Mouse (Mus musculus) heart, embryonic 10.5 days (tissue): Measurements from ENCODE around the gene Gstp2. TPM values are rescaled to one million over a fixed set of nuclear protein-coding genes. Genes with fewer than 3 reads are reported as not detected.
A peak's percentile ranks its signal among the peaks of the same experiment; 100 is the strongest.

Experiments
- DNase-seq: peaks from one replicate; pipeline ENCODE4 v3.0.0-alpha.2; 2017; ENCODE audit warnings: low spot score
- H3K27ac ChIP-seq: fragments of 300-500 bp; sonication (generic); 2 replicates; pipeline ENCODE4 v1.5.1; 2016; ENCODE audit warnings: mild to moderate bottlenecking
- H3K27me3 ChIP-seq: fragments of 300-500 bp; sonication (generic); 2 replicates; pipeline ENCODE4 v1.6.1; 2016; ENCODE audit warnings: mild to moderate bottlenecking; ENCODE audit not compliant: poor library complexity, insufficient read depth, severe bottlenecking
- H3K36me3 ChIP-seq: fragments of 300-500 bp; sonication (generic); 2 replicates; pipeline ENCODE4 v1.6.1; 2016; ENCODE audit warnings: mild to moderate bottlenecking, moderate library complexity
- H3K4me1 ChIP-seq: fragments of 300-500 bp; sonication (generic); 2 replicates; pipeline ENCODE4 v1.6.1; 2016; ENCODE audit warnings: mild to moderate bottlenecking
- H3K4me3 ChIP-seq: fragments of 300-500 bp; sonication (generic); 2 replicates; pipeline ENCODE4 v1.5.1; 2016; ENCODE audit warnings: mild to moderate bottlenecking, moderate library complexity
- H3K9me3 ChIP-seq: fragments of 300-500 bp; sonication (generic); 2 replicates; pipeline ENCODE4 v1.6.1; 2016; ENCODE audit warnings: mild to moderate bottlenecking, moderate library complexity
- WGBS: fragments of 180-500 bp; shearing (Covaris S2); methylation state at CpG from one replicate; pipeline ENCODE4 v1.1.7; 2016; 5-methylcytosine and 5-hydroxymethylcytosine counted together
- polyA plus RNA-seq: library from polyadenylated mRNA; unstranded; fragments of >200 nt; fragmentation: Nextera tagmentation; extraction: Ambion mirVana; gene quantifications from 2 replicates; pipeline ENCODE4 v1.2.1, GENCODE M21; 2016

Gstp2 gene
- polyA plus RNA-seq, 1 experiment from 2014 or later: 2.9 TPM

- H3K9me3 ChIP-seq: no peaks in the 10 kb centered on the region
- WGBS: 91% methylated on average over 5 of the region's 5 CpGs
- H3K27me3 ChIP-seq: no peaks in the 10 kb centered on the region
- H3K27ac ChIP-seq: no peak overlapping the region
- DNase-seq: no peak
- peaks cover 43% of the 10 kb centered on the region for H3K36me3 ChIP-seq
- H3K4me1 ChIP-seq: peaks cover 28% of the 10 kb centered on the region
- peak overlapping the region; percentile 94; the same call in 1 of the 2 replicates for H3K4me3 ChIP-seq
These were observed 34.7 kb downstream of the Gstp2 start for GRCm38 (mm10) chr19:4011086-4011485.

- Histone ChIP-seq H3K27ac (no peak overlapping the region), H3K4me3 (no peak overlapping the region), H3K36me3 (peaks cover 67% of the 10 kb centered on the region), H3K4me1 (peaks cover 43% of the 10 kb centered on the region), H3K9me3 (no peaks in the 10 kb centered on the region), H3K27me3 (no peaks in the 10 kb centered on the region)
- no peak for DNase-seq
- WGBS: 93% methylated on average over 8 of the region's 8 CpGs
These were observed 39.9 kb downstream of the Gstp2 start for GRCm38 (mm10) chr19:4005971-4006370.

- peaks cover 46% of the 10 kb centered on the region for H3K4me1 ChIP-seq
- 0 out of 2 replicates have a peak overlapping the region, but pooled peaks have one; percentile 30 for H3K4me3 ChIP-seq
- no peaks in the 10 kb centered on the region for H3K27me3 ChIP-seq
- peaks cover 64% of the 10 kb centered on the region for H3K36me3 ChIP-seq
- 85% methylated on average over 9 of the region's 9 CpGs for WGBS
- H3K27ac ChIP-seq: no peak overlapping the region
- H3K9me3 ChIP-seq: no peaks in the 10 kb centered on the region
- DNase-seq: no peak
These were observed 40.7 kb downstream of the Gstp2 start for GRCm38 (mm10) chr19:4005091-4005490.

GRCm38 (mm10) chr19:4004331-4004730 lies 41.5 kb downstream of the Gstp2 start:
- Histone ChIP-seq H3K36me3 (peaks cover 56% of the 10 kb centered on the region), H3K27ac (peak overlapping the region; percentile 97), H3K9me3 (no peaks in the 10 kb centered on the region), H3K4me1 (peaks cover 51% of the 10 kb centered on the region), H3K4me3 (peak overlapping the region; percentile 30; the same call in 1 of the 2 replicates), H3K27me3 (0 out of 2 replicates have a peak, but pooled peaks cover 2% of the 10 kb centered on the region)
- no peak for DNase-seq
- 82% methylated on average over 15 of the region's 15 CpGs for WGBS

GRCm38 (mm10) chr19:4003641-4004040 lies 42.2 kb downstream of the Gstp2 start:
- Histone ChIP-seq H3K36me3 (peaks cover 49% of the 10 kb centered on the region), H3K4me3 (peak overlapping the region; percentile 30), H3K4me1 (peaks cover 53% of the 10 kb centered on the region), H3K27me3 (0 out of 2 replicates have a peak, but pooled peaks cover 7% of the 10 kb centered on the region), H3K9me3 (no peaks in the 10 kb centered on the region), H3K27ac (peak overlapping the region; percentile 97)
- no peak for DNase-seq
- 70% methylated on average over 12 of the region's 12 CpGs for WGBS

GRCm38 (mm10) chr19:4003112-4003511 lies 42.7 kb downstream of the Gstp2 start, which contains the start of gene Doc2g:
TSS of gene Doc2g (plus strand) at chr19:4003313.
- H3K4me1 ChIP-seq: peaks cover 57% of the 10 kb centered on the region
- H3K4me3 ChIP-seq: peak within 1 kb of the TSS; percentile 82
- H3K36me3 ChIP-seq: peaks cover 44% of the 10 kb centered on the region
- DNase-seq: no peak
- peak within 1 kb of the TSS; percentile 97 for H3K27ac ChIP-seq
- 63% methylated on average over 1 of the region's 1 CpGs for WGBS
- no peaks in the 10 kb centered on the region for H3K9me3 ChIP-seq
- 0 out of 2 replicates have a peak, but pooled peaks cover 7% of the 10 kb centered on the region for H3K27me3 ChIP-seq

- peak overlapping the region; percentile 82 for H3K4me3 ChIP-seq
- H3K27me3 ChIP-seq: 0 out of 2 replicates have a peak, but pooled peaks cover 7% of the 10 kb centered on the region
- no peaks in the 10 kb centered on the region for H3K9me3 ChIP-seq
- H3K27ac ChIP-seq: peak overlapping the region; percentile 97
- peaks cover 63% of the 10 kb centered on the region for H3K4me1 ChIP-seq
- H3K36me3 ChIP-seq: peaks cover 30% of the 10 kb centered on the region
- WGBS: 71% methylated on average over 5 of the region's 5 CpGs
- no peak for DNase-seq
These were observed 44.1 kb downstream of the Gstp2 start for GRCm38 (mm10) chr19:4001752-4002151.

GRCm38 (mm10) chr19:4000949-4001525 lies 44.8 kb downstream of the Gstp2 start:
- H3K27me3 ChIP-seq: 0 out of 2 replicates have a peak, but pooled peaks cover 7% of the 10 kb centered on the region
- peaks cover 64% of the 10 kb centered on the region for H3K4me1 ChIP-seq
- no peak for DNase-seq
- H3K9me3 ChIP-seq: no peaks in the 10 kb centered on the region
- WGBS: 19% methylated on average over 17 of the region's 17 CpGs
- peak overlapping the region; percentile 97 for H3K27ac ChIP-seq
- H3K36me3 ChIP-seq: peaks cover 23% of the 10 kb centered on the region
- peak overlapping the region; percentile 82 for H3K4me3 ChIP-seq

- peak; percentile 99 for DNase-seq
- Histone ChIP-seq H3K4me3 (peak within 1 kb of the TSS; percentile 82), H3K36me3 (peaks cover 17% of the 10 kb centered on the region), H3K4me1 (peaks cover 62% of the 10 kb centered on the region), H3K27me3 (0 out of 2 replicates have a peak, but pooled peaks cover 7% of the 10 kb centered on the region), H3K27ac (peak within 1 kb of the TSS; percentile 97), H3K9me3 (no peaks in the 10 kb centered on the region)
- under 1% methylated on average over 64 of the region's 64 CpGs for WGBS
These were observed 45.5 kb downstream of the Gstp2 start, which contains the start of the genes Nudt8 and Gm49405 for GRCm38 (mm10) chr19:4000119-4000900. TSS of gene Nudt8 (plus strand) at chr19:4000580. TSS of gene Gm49405 (plus strand) at chr19:4000626.

GRCm38 (mm10) chr19:3999121-3999730 lies 46.6 kb downstream of the Gstp2 start:
- no peak for DNase-seq
- peak overlapping the region; percentile 82 for H3K4me3 ChIP-seq
- H3K27me3 ChIP-seq: 0 out of 2 replicates have a peak, but pooled peaks cover 7% of the 10 kb centered on the region
- H3K36me3 ChIP-seq: peaks cover 6% of the 10 kb centered on the region
- H3K4me1 ChIP-seq: peaks cover 51% of the 10 kb centered on the region
- peak overlapping the region; percentile 97; the same call in 1 of the 2 replicates for H3K27ac ChIP-seq
- H3K9me3 ChIP-seq: no peaks in the 10 kb centered on the region
- WGBS: 76% methylated on average over 9 of the region's 9 CpGs

GRCm38 (mm10) chr19:3998335-3998734 lies 47.5 kb downstream of the Gstp2 start:
- no peak for DNase-seq
- no peak overlapping the region for H3K4me3 ChIP-seq
- no peaks in the 10 kb centered on the region for H3K9me3 ChIP-seq
- H3K36me3 ChIP-seq: no peaks in the 10 kb centered on the region
- H3K27me3 ChIP-seq: 0 out of 2 replicates have a peak, but pooled peaks cover 7% of the 10 kb centered on the region
- WGBS: 76% methylated on average over 8 of the region's 8 CpGs
- no peak overlapping the region; the same call in 1 of the 2 replicates for H3K27ac ChIP-seq
- H3K4me1 ChIP-seq: peaks cover 43% of the 10 kb centered on the region

GRCm38 (mm10) chr19:3997231-3997630 lies 48.6 kb downstream of the Gstp2 start:
- WGBS: 44% methylated on average over 8 of the region's 8 CpGs
- no peaks in the 10 kb centered on the region for H3K36me3 ChIP-seq
- peaks cover 40% of the 10 kb centered on the region for H3K4me1 ChIP-seq
- H3K27me3 ChIP-seq: 0 out of 2 replicates have a peak, but pooled peaks cover 7% of the 10 kb centered on the region
- no peak overlapping the region for H3K27ac ChIP-seq
- H3K9me3 ChIP-seq: no peaks in the 10 kb centered on the region
- no peak overlapping the region for H3K4me3 ChIP-seq
- DNase-seq: no peak
